Mouse (Mus musculus): ENCODE measurements at regions not wholly inside any gene's neighbourhood (a gene's known extent, or its start where the extent isn't known, plus 50 kb on each side); places are given as distances from the start of the nearest gene placed in this dataset.

GRCm38 (mm10) chr7:115073406-115073805, 329.9 kb downstream of the Insc start:
- no peak for DNase-seq (ENCODE audit: low read depth, low spot score)

DNA sequence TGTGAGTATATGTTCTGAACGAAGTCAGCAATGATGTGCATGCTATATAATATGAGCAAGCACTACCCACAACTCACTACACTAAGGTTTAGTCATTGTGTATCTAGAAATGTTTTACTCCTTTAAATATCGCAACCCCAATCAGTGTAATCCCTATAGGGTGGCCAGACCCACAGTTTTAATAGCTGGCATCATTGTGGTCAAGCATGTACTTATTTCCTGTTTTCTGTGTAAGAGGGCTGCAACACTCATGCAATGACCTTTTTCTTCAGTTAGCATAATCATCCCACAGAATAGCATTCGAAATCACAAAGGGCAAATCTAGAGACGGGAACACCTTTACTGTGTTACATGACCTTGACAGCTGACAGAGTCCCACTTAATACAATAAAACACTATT, 333.3 kb downstream of the Insc start:
- DNase-seq (ENCODE audit: low read depth, low spot score) = no peak

GRCm38 (mm10) chr7:115084711-115085380, 341.4 kb downstream of the Insc start:
- no peak for DNase-seq (ENCODE audit: low read depth, low spot score)

DNA sequence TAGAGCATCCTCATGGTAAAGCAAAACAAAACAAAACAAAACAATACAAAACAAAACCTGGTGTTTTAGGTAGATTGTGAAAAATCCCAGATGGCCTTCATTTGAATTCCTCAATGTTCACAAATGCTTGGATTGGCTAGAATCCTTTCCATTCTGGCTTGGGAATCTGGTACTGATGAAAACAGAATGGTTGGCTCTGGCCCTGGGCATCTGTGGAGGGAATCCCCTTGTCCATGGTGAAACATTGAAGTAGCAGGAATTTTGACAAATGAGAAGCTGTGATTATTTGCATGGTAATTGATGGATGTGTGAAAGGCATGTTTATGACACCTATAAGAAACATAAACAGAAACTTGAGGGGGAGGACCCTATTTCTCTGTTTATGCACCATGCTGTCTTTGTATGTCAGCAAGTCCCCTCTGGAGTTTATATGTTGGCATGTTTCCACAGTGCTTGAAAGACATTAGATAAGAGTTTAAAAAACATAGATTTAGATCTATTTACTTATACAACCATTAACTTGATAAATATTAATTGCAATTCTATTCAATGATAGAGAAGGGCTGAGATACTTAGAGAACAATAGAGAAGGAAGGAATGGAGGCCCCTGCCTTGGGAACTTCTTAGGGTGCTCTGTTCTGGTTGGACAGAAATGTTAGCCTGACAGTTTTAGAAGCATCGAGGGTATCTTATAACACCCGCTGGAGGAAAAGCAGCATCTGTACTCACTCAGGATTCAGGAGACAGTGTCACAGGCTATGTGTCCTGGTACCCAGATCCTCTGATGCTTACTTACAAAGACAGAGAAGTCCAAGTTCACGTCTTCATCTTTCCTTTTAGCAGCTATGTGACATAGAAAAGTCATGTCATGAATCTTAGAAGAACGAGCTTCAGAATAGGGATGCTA, 343.3 kb downstream of the Insc start:
- DNase-seq (ENCODE audit: low read depth, low spot score) = no peak

DNA sequence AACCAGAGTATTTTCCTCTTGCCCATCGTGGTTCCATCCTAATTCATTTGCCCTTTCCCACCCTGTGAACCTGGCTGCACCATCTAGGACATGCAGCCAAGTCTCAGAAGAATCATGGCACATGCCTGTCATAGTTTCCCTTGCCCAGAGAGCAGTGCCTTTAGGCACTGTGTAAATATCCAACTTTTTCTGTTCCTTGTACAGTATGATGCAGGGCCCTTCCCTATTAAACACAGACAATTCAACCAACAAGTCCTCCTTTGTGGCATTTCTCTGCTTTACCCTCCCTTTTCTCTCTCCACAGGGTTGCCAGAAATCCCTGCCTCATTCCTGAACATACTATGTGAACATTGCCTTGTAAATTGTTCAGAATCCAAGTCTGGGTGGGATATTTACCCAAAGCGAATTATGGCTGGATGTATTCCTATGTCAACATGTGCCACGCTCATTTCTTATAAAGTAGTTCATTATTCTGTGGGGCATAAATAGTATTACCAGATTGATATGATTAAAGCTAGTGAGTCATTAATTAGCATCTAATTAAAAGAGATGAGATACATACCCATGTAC, 349.1 kb downstream of the Insc start:
- DNase-seq (ENCODE audit: low read depth, low spot score) = no peak

DNA sequence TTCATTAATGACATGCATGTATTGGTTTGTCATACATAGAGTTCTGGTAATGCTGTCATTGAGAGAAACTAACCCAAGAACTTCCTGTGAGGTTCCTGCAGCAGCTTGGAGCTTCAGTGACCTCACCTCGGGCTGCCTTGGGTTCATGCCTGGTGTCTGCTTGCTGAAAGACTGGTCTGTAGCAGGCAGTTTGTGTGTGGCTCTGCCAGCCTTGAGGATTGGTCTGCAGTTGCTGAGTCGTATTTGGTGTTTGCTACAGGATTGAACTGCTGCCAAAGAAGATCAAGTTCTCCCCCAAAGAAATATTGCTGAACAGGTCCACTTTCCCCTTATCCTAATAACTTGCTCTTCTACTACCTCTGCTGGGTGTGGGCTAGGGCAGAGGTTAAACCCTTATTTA, 362.5 kb downstream of the Insc start:
- no peak for DNase-seq (ENCODE audit: low read depth, low spot score)

- DNase-seq (ENCODE audit: low read depth, low spot score) = no peak
Measured at GRCm38 (mm10) chr7:115112282-115112681, 368.8 kb downstream of the Insc start.

DNA sequence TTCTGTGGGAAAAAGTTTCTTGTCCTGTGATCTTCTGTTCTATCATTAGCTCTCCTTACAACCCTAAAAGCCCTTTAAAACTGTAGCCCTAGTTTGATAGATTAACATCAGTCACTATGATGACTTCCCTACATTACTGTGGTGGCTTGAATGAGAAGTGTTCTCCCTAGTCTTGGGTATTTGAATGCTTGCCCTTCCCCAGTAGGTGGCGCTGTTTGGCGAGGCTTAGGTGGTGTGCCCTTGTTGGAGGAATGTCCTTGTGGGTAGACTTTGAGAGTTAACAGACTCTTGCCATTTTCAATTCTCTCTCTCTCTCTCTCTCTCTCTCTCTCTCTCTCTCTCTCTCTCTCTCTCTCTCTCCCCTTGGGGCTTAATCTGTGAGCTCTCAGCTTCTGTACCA, 379.8 kb downstream of the Insc start:
- DNase-seq (ENCODE audit: low read depth, low spot score) = no peak

GRCm38 (mm10) chr7:115129001-115129400, 385.5 kb downstream of the Insc start:
- DNase-seq (ENCODE audit: low read depth, low spot score) = no peak

- DNase-seq (ENCODE audit: low read depth, low spot score) = no peak
Measured at GRCm38 (mm10) chr7:115131259-115131969, 387.9 kb downstream of the Insc start.

DNA sequence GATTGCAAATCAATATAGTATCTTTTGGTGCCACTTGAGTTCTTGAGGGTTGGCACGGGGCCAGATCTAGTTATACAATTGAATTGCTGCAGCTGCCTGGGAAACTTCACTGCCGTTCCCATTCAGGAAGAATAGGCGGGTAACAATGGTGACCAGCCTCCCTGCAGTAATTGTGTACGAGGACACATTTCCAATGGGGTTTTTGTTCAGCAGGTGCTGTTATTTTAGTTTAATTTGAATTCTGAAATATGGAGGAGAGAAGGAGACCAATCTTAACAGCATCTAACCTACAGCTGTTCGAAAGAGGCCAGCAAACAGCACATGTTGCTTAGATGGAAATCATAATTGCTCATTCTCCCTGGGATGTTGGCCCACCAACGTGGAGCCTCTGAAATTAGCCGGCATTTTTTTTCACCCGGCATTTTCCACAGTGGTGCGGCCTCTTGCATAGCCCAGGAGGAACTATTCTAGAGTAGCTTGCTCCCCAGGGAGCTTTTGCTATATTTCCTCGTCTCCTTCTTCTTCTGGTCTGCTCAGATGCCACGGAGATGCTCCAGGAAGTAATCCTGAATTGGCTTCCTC, 388.6 kb downstream of the Insc start:
- DNase-seq (ENCODE audit: low read depth, low spot score) = no peak

- no peak for DNase-seq (ENCODE audit: low read depth, low spot score)
Measured at GRCm38 (mm10) chr7:115132595-115132994, 389.1 kb downstream of the Insc start.

- DNase-seq (ENCODE audit: low read depth, low spot score) = no peak
Measured at GRCm38 (mm10) chr7:115134926-115135575, 391.6 kb downstream of the Insc start.

- DNase-seq (ENCODE audit: low read depth, low spot score) = no peak
Measured at GRCm38 (mm10) chr7:115140286-115140685, 396.8 kb downstream of the Insc start.

DNA sequence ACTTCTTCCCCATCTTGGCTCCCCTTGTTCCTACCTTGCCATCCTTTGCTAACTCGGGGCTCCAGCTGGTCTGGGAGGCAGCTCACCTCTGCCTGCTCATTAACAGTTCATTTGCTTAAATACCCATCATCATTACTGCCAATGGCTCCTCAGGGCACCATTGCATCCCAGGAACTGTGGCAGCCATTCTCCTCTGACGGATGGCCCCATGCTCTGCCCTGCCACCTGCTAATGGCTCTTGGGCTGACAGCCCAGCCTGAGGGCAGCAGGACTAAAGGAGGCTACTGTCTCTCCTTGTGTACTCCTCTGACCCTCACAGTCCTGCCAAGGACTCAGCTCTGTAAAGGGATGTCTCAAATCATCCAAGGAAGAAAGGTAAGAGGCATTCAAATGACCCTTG, 398.7 kb downstream of the Insc start:
- no peak for DNase-seq (ENCODE audit: low read depth, low spot score)

- peak; percentile 23 for DNase-seq (ENCODE audit: low read depth, low spot score)
Measured at GRCm38 (mm10) chr7:115144947-115145346, 401.5 kb downstream of the Insc start.

DNA sequence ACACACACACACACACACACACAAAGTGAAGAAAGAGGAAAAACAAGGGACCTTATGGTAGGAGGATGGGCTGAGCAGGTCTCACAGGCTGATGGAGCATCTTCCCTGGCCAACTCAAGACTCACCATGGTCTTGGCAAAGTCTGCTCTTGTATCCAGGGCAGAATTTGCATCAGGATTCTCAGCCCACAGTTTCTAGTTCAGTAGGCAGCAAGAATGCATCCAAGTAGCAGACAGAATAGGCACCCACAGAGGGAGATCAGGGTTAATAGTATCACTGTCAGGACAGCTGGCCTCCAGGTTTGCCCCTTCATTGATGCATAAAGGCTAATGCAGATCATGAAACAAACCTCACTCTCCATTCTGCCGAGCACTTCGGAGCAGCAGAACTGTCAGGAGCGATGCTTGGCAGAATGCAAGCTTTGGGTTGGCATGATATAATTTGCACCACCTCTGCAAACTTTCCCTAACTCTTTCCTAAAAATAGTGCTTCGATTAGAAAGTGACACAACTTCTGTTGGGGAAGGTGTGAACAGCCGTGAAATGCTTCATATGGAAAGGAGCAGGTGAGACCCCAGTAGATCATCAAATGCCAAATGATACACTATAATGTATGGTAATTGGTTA, 404.0 kb downstream of the Insc start:
- DNase-seq (ENCODE audit: low read depth, low spot score) = no peak

GRCm38 (mm10) chr7:115153291-115153690, 409.8 kb downstream of the Insc start:
- DNase-seq (ENCODE audit: low read depth, low spot score) = peak; percentile 75

DNA sequence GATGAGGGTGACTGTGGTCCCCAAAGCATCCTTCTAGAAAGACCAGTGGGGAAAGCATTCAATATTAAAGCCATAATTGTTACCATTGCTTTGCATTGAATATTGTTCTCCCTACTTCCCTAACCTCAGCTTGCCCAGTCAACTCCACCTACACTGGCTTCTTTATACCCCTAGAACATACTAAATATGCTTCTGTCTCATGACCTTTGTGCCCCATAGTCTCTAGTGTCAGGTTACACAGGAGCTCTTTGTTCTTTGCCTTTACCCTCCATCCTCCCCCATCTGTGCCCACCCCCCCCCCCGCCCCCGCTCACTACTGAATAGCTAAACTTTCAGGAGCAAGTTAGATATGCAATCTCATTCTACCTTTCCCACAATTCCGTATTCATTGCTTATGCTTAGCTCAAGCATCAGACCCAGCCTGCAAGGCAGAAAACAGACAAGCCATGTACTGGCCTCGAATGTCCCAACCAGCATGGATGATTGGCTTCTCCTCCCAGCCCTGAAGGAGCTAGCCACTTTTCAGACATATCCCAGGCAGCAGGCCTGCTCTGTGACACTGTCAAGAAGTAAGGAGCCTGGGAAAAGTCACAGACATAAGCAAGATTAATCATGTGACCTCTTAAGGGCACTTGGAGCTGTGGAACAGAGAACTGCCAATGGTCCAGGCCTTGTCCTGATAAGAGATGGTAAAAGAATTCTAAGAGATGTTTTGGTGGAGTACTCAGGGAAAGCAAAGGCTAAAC, 410.4 kb downstream of the Insc start:
- DNase-seq (ENCODE audit: low read depth, low spot score) = peak; percentile 27

DNA sequence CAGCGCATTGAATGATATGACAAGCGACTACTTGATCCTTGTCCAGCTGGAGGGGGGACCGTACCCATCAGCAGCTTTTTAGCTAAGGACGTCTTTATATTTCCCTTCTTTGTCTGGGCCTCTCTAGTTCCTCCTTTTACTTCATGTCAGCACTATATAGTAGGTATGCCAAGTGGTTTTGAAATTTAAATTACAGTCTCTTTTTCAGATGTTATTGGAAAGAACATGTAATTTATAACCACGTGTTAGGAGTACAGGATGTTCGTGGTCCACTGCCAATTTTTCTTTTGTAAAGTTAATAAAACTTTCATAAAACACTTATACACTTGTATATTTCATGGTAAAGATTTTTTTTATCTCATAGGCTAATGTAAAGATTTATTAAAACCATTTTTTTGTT, 426.5 kb downstream of the Insc start:
- no peak for DNase-seq (ENCODE audit: low read depth, low spot score)

Data from forelimb bud, embryonic 11.5 days (tissue).